Mouse (Mus musculus): ENCODE data around the gene Ovca2.

- TF ChIP-seq CTCF (IDR thresholded peaks at IDR 0.05; ENCODE audit: extremely low read depth, insufficient read length, insufficient replicate concordance, low read depth, low read length) (no peak), POLR2A (IDR thresholded peaks at IDR 0.05; ENCODE audit: low read depth, low read length) (no peak)
Observed at GRCm38 (mm10) chr11:75135358-75135757, 43.3 kb downstream of the Ovca2 start.
